Mouse (Mus musculus) CH12.LX (cell line): ENCODE data around the gene Prickle2. TPM values are rescaled to one million over a fixed set of nuclear protein-coding genes. Genes with fewer than 3 reads are reported as not detected.

Experiments
- DNase-seq: peaks from one replicate; pipeline ENCODE4 v3.0.0-alpha.2; 2013; ENCODE audit errors: extremely low read depth
- H3K27ac ChIP-seq: 2 replicates; pipeline ENCODE4 v1.5.1; 2012; ENCODE audit warnings: low read depth, mild to moderate bottlenecking, control low read depth, moderate library complexity; ENCODE audit not compliant: insufficient read depth
- H3K27me3 ChIP-seq: replicated peaks from 2 replicates; pipeline ENCODE3; 2012; ENCODE audit warnings: inconsistent platforms
- H3K36me3 ChIP-seq, 2 experiments: replicated peaks in 1 of 2; 2 replicates each; pipeline versions ENCODE3 to v1.6.1; 2012; ENCODE audit warnings: inconsistent platforms in 1 of 2, low read length in 1 of 2, mild to moderate bottlenecking in 1 of 2, mixed read lengths in 1 of 2, moderate library complexity in 1 of 2; ENCODE audit not compliant: control insufficient read depth in 1 of 2, insufficient read depth in 1 of 2
- H3K4me1 ChIP-seq, 2 experiments: 2 replicates each; pipeline ENCODE4 v1.6.1; 2012; ENCODE audit warnings: inconsistent platforms in 1 of 2, moderate library complexity in 1 of 2; ENCODE audit not compliant: insufficient read depth in 2 of 2, control insufficient read depth in 1 of 2
- H3K4me2 ChIP-seq: 2 replicates; pipeline ENCODE4 v1.6.1; 2012; ENCODE audit warnings: low read depth, mild to moderate bottlenecking, control low read depth; ENCODE audit not compliant: poor library complexity, insufficient read depth, severe bottlenecking
- H3K4me3 ChIP-seq, 3 experiments: fragments of 150-350 bp in 1 of 3; sonication (generic) in 1 of 3; replicated peaks in 1 of 3; 2 replicates each; pipeline versions ENCODE3 to v1.5.1; 2011 to 2012; ENCODE audit warnings: low read depth in 2 of 3, low read length in 2 of 3, mild to moderate bottlenecking in 2 of 3, moderate library complexity in 2 of 3, control low read depth in 1 of 3, improper control_type of control experiment in 1 of 3, inconsistent platforms in 1 of 3, mixed read lengths in 1 of 3; ENCODE audit not compliant: poor library complexity in 1 of 3
- H3K79me2 ChIP-seq: replicated peaks from 2 replicates; pipeline ENCODE4 v1.6.1; 2012; ENCODE audit warnings: mild to moderate bottlenecking, moderate library complexity; ENCODE audit not compliant: control insufficient read depth, poor library complexity, insufficient read depth, severe bottlenecking; ENCODE audit errors: extremely low read depth
- H3K9ac ChIP-seq: 2 replicates; pipeline ENCODE4 v1.6.1; 2012; ENCODE audit warnings: low read depth, mild to moderate bottlenecking, control low read depth, moderate library complexity; ENCODE audit not compliant: insufficient read depth
- H3K9me3 ChIP-seq: replicated peaks from 2 replicates; pipeline ENCODE3; 2012; ENCODE audit warnings: low read length, inconsistent platforms, mixed read lengths
- BHLHE40 ChIP-seq: IDR thresholded peaks from 2 replicates; pipeline ENCODE4 v1.6.1; 2011; ENCODE audit warnings: mild to moderate bottlenecking, low read depth, low read length, improper control_type of control experiment
- CHD1 ChIP-seq: IDR thresholded peaks from 2 replicates; pipeline ENCODE4 v1.6.1; 2012; ENCODE audit warnings: low read depth, low read length, improper control_type of control experiment, inconsistent platforms
- CHD2 ChIP-seq: IDR thresholded peaks from 2 replicates; pipeline ENCODE4 v1.6.1; 2011; ENCODE audit warnings: low read length, improper control_type of control experiment
- CTCF ChIP-seq, 2 experiments: IDR thresholded peaks in 1 of 2; conservative IDR thresholded peaks in 1 of 2; 2 replicates each; pipeline ENCODE4 v1.5.1; 2011 to 2012; ENCODE audit warnings: low read depth in 2 of 2, low read length in 2 of 2, improper control_type of control experiment in 1 of 2, inconsistent platforms in 1 of 2, mild to moderate bottlenecking in 1 of 2, moderate library complexity in 1 of 2
- GABPA ChIP-seq: IDR thresholded peaks from 2 replicates; pipeline ENCODE4 v1.6.1; 2012; ENCODE audit warnings: low read depth, low read length, improper control_type of control experiment, inconsistent platforms; ENCODE audit not compliant: insufficient replicate concordance
- IRF4 ChIP-seq: IDR thresholded peaks from 2 replicates; pipeline ENCODE4 v1.6.1; 2014; ENCODE audit warnings: low read depth, mild to moderate bottlenecking, inconsistent platforms, low read length, improper control_type of control experiment
- JUND ChIP-seq: conservative IDR thresholded peaks from 2 replicates; pipeline ENCODE4 v1.6.1; 2011; ENCODE audit warnings: low read depth, low read length, improper control_type of control experiment
- MAFK ChIP-seq: IDR thresholded peaks from 2 replicates; pipeline ENCODE4 v1.6.1; 2011; ENCODE audit warnings: low read length, improper control_type of control experiment; ENCODE audit not compliant: insufficient replicate concordance
- MAZ ChIP-seq: IDR thresholded peaks from 2 replicates; pipeline ENCODE4 v1.6.1; 2012; ENCODE audit warnings: low read depth, mild to moderate bottlenecking, inconsistent platforms, low read length, improper control_type of control experiment, moderate library complexity
- MEF2A ChIP-seq: IDR thresholded peaks from 2 replicates; pipeline ENCODE4 v1.6.1; 2014; ENCODE audit warnings: low read depth, mild to moderate bottlenecking, inconsistent platforms, low read length, improper control_type of control experiment, borderline replicate concordance
- MYC ChIP-seq: IDR thresholded peaks from 2 replicates; pipeline ENCODE4 v1.6.1; 2011; ENCODE audit warnings: low read depth, mild to moderate bottlenecking, improper control_type of control experiment, low read length
- NELFE ChIP-seq: IDR thresholded peaks from 2 replicates; pipeline ENCODE4 v1.6.1; 2011; ENCODE audit warnings: low read depth, low read length, improper control_type of control experiment
- POLR2AphosphoS2 ChIP-seq: IDR thresholded peaks from 2 replicates; pipeline ENCODE4 v1.6.1; 2011; ENCODE audit warnings: low read depth, low read length, improper control_type of control experiment
- RAD21 ChIP-seq: IDR thresholded peaks from 2 replicates; pipeline ENCODE4 v1.6.1; 2011; ENCODE audit warnings: low read depth, mild to moderate bottlenecking, low read length, improper control_type of control experiment, moderate library complexity
- SIN3A ChIP-seq: IDR thresholded peaks from 2 replicates; pipeline ENCODE4 v1.6.1; 2012; ENCODE audit warnings: low read length, improper control_type of control experiment, inconsistent platforms
- SMC3 ChIP-seq: IDR thresholded peaks from 2 replicates; pipeline ENCODE4 v1.6.1; 2011; ENCODE audit warnings: low read depth, low read length, improper control_type of control experiment
- TBP ChIP-seq: conservative IDR thresholded peaks from 2 replicates; pipeline ENCODE4 v1.6.1; 2011; ENCODE audit warnings: low read depth, low read length, improper control_type of control experiment
- ZKSCAN1 ChIP-seq: IDR thresholded peaks from 2 replicates; pipeline ENCODE4 v1.6.1; 2012; ENCODE audit warnings: low read depth, inconsistent platforms, low read length, improper control_type of control experiment, borderline replicate concordance
- ZMIZ1 ChIP-seq: IDR thresholded peaks from 2 replicates; pipeline ENCODE4 v1.6.1; 2012; ENCODE audit warnings: low read depth, mild to moderate bottlenecking, inconsistent platforms, low read length, improper control_type of control experiment
- dilution Hi-C: fragments of 300-500 bp; cut with MboI; formaldehyde crosslinking; loops from 2 replicates; pipeline ENCODE4 v1.14.3; 2020; ENCODE audit warnings: low sequenced_read_pairs; ENCODE audit not compliant: extremely low pct_unique_long_range_greater_than_20kb, extremely low pct_ligation_motif_present
- in situ Hi-C: fragments of 300-500 bp; cut with MboI; formaldehyde crosslinking; loops from 3 replicates; pipeline ENCODE4 v1.14.3; 2019; ENCODE audit warnings: low sequenced_read_pairs, low pct_ligation_motif_present, low pct_unique_long_range_greater_than_20kb, mixed read lengths
- polyA plus RNA-seq: library from polyadenylated mRNA; unstranded; fragments of >175 nt; gene quantifications from 2 replicates; pipeline ENCODE4 v1.2.1, GENCODE M21; 2012; ENCODE audit warnings: low read depth; ENCODE audit not compliant: insufficient read length
- total RNA-seq, 2 experiments: library from RNA; depleted of rRNA; stranded (reverse); fragments of 300-350 nt in 1 of 2; fragments of >200 nt in 1 of 2; gene quantifications; 2 replicates each; pipeline ENCODE4 v1.2.3; 2012 to 2014

The Prickle2 gene
- total and polyA plus RNA-seq, 3 experiments = not detected

GRCm38 (mm10) chr6:92407259-92407658 lies 298.7 kb downstream of the Prickle2 start:
- H3K4me2 ChIP-seq = no peak overlapping the region
- no peak overlapping the region for H3K9ac ChIP-seq
- no peaks in the 10 kb centered on the region for H3K27me3 ChIP-seq
- no peaks in the 10 kb centered on the region for H3K36me3 ChIP-seq
- TF ChIP-seq GABPA (no peak), POLR2AphosphoS2 (no peak), SMC3 (no peak), NELFE (no peak), MEF2A (no peak), BHLHE40 (no peak), MYC (no peak)
- TF ChIP-seq, all 38 proteins: peak for 0
- peaks cover 85% of the 10 kb centered on the region for H3K9me3 ChIP-seq
- H3K4me1 ChIP-seq = no peaks in the 10 kb centered on the region
- no peak overlapping the region for H3K27ac ChIP-seq
- no peak for DNase-seq
- H3K4me3 ChIP-seq = no peak overlapping the region
- H3K79me2 ChIP-seq = no peaks in the 10 kb centered on the region
- dilution Hi-C loops = no loop called here
- in situ Hi-C loops = no loop called here

DNA sequence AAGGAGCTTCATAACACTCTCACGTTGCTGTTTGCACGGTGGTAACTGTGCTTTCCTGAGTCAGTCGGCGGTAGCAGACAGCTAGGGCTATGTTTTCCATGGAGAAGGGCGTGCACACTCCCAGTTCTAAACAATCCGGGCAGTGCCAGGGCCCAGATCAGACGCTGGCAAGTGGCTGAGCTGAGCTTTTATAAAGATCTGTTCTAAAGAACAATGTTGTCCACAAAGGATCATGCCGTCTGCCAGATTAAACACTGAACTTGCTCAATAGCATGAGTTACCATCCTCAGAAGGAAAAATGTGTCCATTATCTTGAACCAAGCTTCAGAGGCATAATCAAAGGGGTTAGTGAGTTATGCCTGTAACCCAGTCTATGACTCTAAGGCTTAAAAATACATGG lies 300.4 kb downstream of the Prickle2 start:
- H3K79me2 ChIP-seq = no peaks in the 10 kb centered on the region
- H3K27ac ChIP-seq = no peak overlapping the region
- no peak overlapping the region for H3K4me3 ChIP-seq
- H3K4me2 ChIP-seq = no peak overlapping the region
- in situ Hi-C loops (no loop called here), dilution Hi-C loops (no loop called here)
- H3K9ac ChIP-seq = no peak overlapping the region
- H3K27me3 ChIP-seq = no peaks in the 10 kb centered on the region
- no peak for DNase-seq
- H3K4me1 ChIP-seq = no peaks in the 10 kb centered on the region
- TF ChIP-seq CTCF (conservative IDR thresholded peaks at IDR 0.05 in 1 of 2, IDR thresholded peaks at IDR 0.05 in 1 of 2; ENCODE audit: low read depth in 2 of 2, low read length in 2 of 2) = no peak
- no peak for TF ChIP-seq CHD2
- no peak for TF ChIP-seq ZKSCAN1
- no peak for TF ChIP-seq RAD21
- no peak for TF ChIP-seq GABPA
- no peak for TF ChIP-seq TBP
- TF ChIP-seq JUND = no peak
- TF ChIP-seq MAZ = no peak
- TF ChIP-seq ZMIZ1 = no peak
- TF ChIP-seq MEF2A = no peak
- TF ChIP-seq IRF4 = no peak
- no peak for TF ChIP-seq MAFK
- TF ChIP-seq SIN3A = no peak
- no peak for TF ChIP-seq CHD1
- peaks cover 84% of the 10 kb centered on the region for H3K9me3 ChIP-seq
- no peaks in the 10 kb centered on the region for H3K36me3 ChIP-seq
